Mouse (Mus musculus): ENCODE data around the gene 1700029H14Rik.

1700029H14Rik gene

DNA sequence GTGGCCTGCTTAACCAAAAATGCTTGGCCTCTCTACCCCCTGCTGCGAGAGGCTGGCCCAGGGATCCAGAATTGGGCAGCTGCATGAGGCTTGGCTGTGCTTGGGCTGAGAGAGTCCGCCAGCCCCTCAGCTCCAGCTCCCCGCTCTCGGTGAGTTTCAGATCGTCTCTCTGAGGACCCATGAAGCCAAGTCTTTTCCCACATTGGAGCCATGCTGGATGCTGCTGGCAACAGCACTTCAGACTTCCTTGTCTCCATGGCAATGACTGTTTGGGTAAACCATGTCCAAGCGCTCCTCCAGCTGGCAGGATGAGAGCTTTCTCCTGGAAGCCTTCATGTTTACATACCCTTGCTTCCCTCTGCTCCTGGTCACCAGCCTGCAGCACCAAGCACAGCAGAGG lies 23.4 kb downstream of the 1700029H14Rik start:
- Histone ChIP-seq H3K9me3 (ENCODE audit: low read length) (peaks cover 12% of the 10 kb centered on the region), H3K4me1 (replicated peaks; ENCODE audit: low read depth, low read length) (peaks cover 18% of the 10 kb centered on the region), H3K36me3 (ENCODE audit: insufficient read depth, low read length) (no peaks in the 10 kb centered on the region), H3K4me3 (replicated peaks; ENCODE audit: low read length) (no peak overlapping the region), H3K27me3 (ENCODE audit: insufficient read depth, low read length) (peaks cover 6% of the 10 kb centered on the region; the same call in 1 of the 2 replicates)
- no peak for TF ChIP-seq CTCF (conservative IDR thresholded peaks at IDR 0.05; ENCODE audit: low read length)
- TF ChIP-seq POU5F1 (IDR thresholded peaks at IDR 0.05; ENCODE audit: borderline replicate concordance, low read length), result no peak
- TF ChIP-seq NANOG (IDR thresholded peaks at IDR 0.05; ENCODE audit: borderline replicate concordance, low read length), result no peak

DNA sequence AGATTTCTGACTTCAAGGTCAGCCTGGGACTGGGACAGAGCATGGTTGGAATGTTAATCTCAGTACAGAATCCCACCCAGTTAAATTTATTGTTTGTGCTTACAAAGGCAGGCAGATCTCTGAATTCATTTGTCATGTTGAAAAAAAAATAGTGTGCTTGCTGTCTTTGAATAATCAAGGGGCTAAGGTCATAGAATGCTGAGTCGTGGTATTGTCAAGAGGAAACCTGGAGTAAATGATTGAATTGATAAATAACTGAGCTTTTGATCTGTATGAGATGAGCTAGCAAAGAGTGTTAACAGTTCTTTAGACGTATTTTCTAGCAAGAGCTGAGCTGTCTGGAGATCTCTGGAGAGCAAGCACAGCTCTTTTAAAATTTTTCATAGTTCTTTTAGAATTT lies 25.2 kb downstream of the 1700029H14Rik start:
- Histone ChIP-seq H3K4me1 (replicated peaks; ENCODE audit: low read depth, low read length) (peaks cover 17% of the 10 kb centered on the region), H3K36me3 (ENCODE audit: insufficient read depth, low read length) (no peaks in the 10 kb centered on the region)
- TF ChIP-seq NANOG (IDR thresholded peaks at IDR 0.05; ENCODE audit: borderline replicate concordance, low read length), result no peak
- no peak for TF ChIP-seq CTCF (conservative IDR thresholded peaks at IDR 0.05; ENCODE audit: low read length)

DNA sequence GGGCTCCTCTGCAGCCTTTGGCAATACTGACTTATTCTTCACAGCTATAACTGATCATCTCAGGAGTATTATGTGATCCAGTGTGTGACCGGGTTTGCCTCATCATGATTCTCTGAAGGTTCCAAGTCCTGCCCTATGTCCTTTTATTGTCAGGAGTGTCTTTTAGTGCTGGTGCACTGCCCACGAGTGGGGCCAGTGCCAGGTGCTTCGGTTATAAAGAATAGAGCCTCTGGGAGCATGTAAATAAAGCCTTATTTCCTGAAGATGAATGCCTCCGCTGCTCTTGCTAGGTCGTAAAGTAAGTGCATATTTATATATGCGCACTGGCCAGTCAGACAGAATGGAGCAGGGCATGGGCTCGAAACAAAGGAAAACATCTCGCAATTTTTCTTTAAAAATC lies 29.1 kb downstream of the 1700029H14Rik start:
- Histone ChIP-seq H3K36me3 (ENCODE audit: insufficient read depth, low read length) (no peaks in the 10 kb centered on the region), H3K4me3 (replicated peaks; ENCODE audit: low read length) (no peak overlapping the region), H3K9me3 (ENCODE audit: low read length) (peaks cover 12% of the 10 kb centered on the region), H3K4me1 (replicated peaks; ENCODE audit: low read depth, low read length) (no peaks in the 10 kb centered on the region), H3K27me3 (ENCODE audit: insufficient read depth, low read length) (peaks cover 11% of the 10 kb centered on the region; the same call in 1 of the 2 replicates)
- TF ChIP-seq NANOG (IDR thresholded peaks at IDR 0.05; ENCODE audit: borderline replicate concordance, low read length), result no peak
- no peak for TF ChIP-seq CTCF (conservative IDR thresholded peaks at IDR 0.05; ENCODE audit: low read length)
- no peak for TF ChIP-seq POU5F1 (IDR thresholded peaks at IDR 0.05; ENCODE audit: borderline replicate concordance, low read length)

More for the DNA sequence above, 25.2 kb downstream of the 1700029H14Rik start:
- Histone ChIP-seq H3K9me3 (ENCODE audit: low read length) (peaks cover 12% of the 10 kb centered on the region), H3K27me3 (ENCODE audit: insufficient read depth, low read length) (no peaks in the 10 kb centered on the region), H3K4me3 (replicated peaks; ENCODE audit: low read length) (no peak overlapping the region)

DNA sequence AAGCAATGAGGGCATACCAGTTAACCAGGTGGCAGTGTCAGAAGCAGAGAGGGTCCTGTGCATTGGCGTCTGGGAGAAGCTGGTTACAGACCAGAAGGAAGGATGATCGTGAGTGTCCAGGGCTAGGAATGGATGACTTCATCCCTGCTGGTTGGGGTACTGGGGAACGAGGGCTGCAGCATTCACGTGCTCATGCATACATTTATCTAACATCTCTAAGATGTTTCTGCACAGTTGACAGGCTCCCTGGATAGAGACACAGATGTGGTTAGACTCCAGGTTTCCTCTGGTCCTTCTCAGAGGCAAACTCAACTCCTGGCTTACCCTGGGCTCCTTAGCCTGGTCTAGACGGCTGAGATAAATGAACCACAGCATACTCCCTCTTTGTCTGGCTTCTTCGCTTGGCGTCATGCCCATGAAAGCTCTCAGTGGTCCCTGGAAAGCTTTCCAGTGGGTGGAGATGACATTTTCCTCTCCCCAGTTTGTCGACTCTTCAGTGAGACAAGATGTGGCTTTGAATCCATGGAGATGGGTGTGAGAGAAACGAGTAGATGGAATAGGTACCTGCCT lies 30.6 kb downstream of the 1700029H14Rik start:
- Histone ChIP-seq H3K36me3 (ENCODE audit: insufficient read depth, low read length) (no peaks in the 10 kb centered on the region), H3K27me3 (ENCODE audit: insufficient read depth, low read length) (peaks cover 11% of the 10 kb centered on the region; the same call in 1 of the 2 replicates), H3K4me3 (replicated peaks; ENCODE audit: low read length) (no peak overlapping the region), H3K4me1 (replicated peaks; ENCODE audit: low read depth, low read length) (no peaks in the 10 kb centered on the region), H3K9me3 (ENCODE audit: low read length) (peaks cover 13% of the 10 kb centered on the region)
- TF ChIP-seq CTCF (conservative IDR thresholded peaks at IDR 0.05; ENCODE audit: low read length) (no peak), NANOG (IDR thresholded peaks at IDR 0.05; ENCODE audit: borderline replicate concordance, low read length) (no peak), POU5F1 (IDR thresholded peaks at IDR 0.05; ENCODE audit: borderline replicate concordance, low read length) (no peak)

DNA sequence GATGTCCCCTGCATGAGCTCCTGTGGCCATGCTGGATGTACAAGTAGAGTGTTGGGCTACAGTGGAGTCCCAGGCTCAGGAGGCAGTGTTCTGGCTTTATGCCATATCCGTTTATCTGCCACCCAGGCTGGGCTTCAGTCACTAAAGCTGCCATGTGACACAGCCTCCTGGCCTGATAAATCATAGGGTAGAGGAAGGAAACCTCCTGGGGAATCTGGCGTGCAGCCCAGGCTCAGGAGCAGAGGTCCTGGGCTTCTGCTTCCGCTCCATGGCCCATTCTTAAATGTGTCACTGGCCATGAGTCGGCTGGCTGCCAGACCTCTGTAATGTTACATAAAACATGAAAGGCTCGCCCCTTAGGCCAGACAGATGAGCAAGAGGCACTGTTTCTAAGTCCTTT lies 31.3 kb downstream of the 1700029H14Rik start:
- no peaks in the 10 kb centered on the region for H3K4me1 ChIP-seq (replicated peaks; ENCODE audit: low read depth, low read length)
- no peak overlapping the region for H3K4me3 ChIP-seq (replicated peaks; ENCODE audit: low read length)
- H3K36me3 ChIP-seq (ENCODE audit: insufficient read depth, low read length), result no peaks in the 10 kb centered on the region
- TF ChIP-seq NANOG (IDR thresholded peaks at IDR 0.05; ENCODE audit: borderline replicate concordance, low read length), result no peak
- TF ChIP-seq POU5F1 (IDR thresholded peaks at IDR 0.05; ENCODE audit: borderline replicate concordance, low read length), result no peak
- no peak for TF ChIP-seq CTCF (conservative IDR thresholded peaks at IDR 0.05; ENCODE audit: low read length)
- peaks cover 11% of the 10 kb centered on the region; the same call in 1 of the 2 replicates for H3K27me3 ChIP-seq (ENCODE audit: insufficient read depth, low read length)
- peaks cover 9% of the 10 kb centered on the region for H3K9me3 ChIP-seq (ENCODE audit: low read length)

DNA sequence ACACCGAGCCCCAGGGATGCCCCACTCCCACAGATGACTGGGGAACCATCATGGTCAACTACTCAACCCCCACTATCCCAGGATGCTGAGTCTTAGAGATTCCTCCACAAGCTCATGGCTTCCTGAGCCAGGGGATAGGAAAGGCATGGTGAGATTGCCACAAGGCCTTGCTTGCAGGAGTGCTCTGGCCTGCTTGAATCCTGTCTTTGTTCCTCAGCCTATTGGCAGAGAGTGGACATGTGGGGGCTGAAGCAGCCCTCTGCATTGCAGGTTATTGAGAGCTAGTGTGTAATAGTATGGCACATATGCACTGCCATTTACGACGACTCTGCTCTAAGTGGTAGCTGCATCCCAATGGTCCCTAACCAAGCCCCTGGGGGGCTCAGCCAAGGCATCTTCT lies 31.9 kb downstream of the 1700029H14Rik start:
- H3K9me3 ChIP-seq (ENCODE audit: low read length), result peaks cover 6% of the 10 kb centered on the region

DNA sequence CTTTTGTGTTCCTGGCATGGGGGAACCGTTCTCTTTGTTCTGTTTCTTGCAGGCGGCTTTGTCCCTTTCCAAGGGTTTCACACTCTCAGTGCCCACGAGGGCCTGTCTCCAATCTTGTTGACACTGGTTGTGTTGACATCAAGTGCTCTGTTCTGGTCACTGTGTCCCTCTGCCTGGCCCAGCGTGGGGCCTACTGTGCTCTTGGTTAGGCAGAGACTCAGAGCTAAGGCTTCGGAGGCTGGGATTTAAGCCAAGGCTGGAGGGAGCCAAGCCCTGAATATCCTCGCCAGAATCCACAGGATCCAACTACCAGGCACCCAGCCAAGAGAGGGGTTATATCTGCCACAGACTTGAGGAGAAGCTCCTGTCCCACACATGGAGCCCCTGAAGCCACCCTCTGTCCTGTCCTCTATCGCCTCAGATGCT lies 32.4 kb downstream of the 1700029H14Rik start:
- H3K36me3 ChIP-seq (ENCODE audit: insufficient read depth, low read length), result no peaks in the 10 kb centered on the region
- peaks cover 6% of the 10 kb centered on the region for H3K9me3 ChIP-seq (ENCODE audit: low read length)
- peaks cover 11% of the 10 kb centered on the region; the same call in 1 of the 2 replicates for H3K27me3 ChIP-seq (ENCODE audit: insufficient read depth, low read length)
- TF ChIP-seq NANOG (IDR thresholded peaks at IDR 0.05; ENCODE audit: borderline replicate concordance, low read length) (no peak), POU5F1 (IDR thresholded peaks at IDR 0.05; ENCODE audit: borderline replicate concordance, low read length) (no peak), CTCF (conservative IDR thresholded peaks at IDR 0.05; ENCODE audit: low read length) (no peak)
- H3K4me3 ChIP-seq (replicated peaks; ENCODE audit: low read length), result no peak overlapping the region
- H3K4me1 ChIP-seq (replicated peaks; ENCODE audit: low read depth, low read length), result no peaks in the 10 kb centered on the region

More for the DNA sequence above, 31.9 kb downstream of the 1700029H14Rik start:
- Histone ChIP-seq H3K27me3 (ENCODE audit: insufficient read depth, low read length) (peaks cover 11% of the 10 kb centered on the region; the same call in 1 of the 2 replicates), H3K36me3 (ENCODE audit: insufficient read depth, low read length) (no peaks in the 10 kb centered on the region), H3K4me1 (replicated peaks; ENCODE audit: low read depth, low read length) (no peaks in the 10 kb centered on the region), H3K4me3 (replicated peaks; ENCODE audit: low read length) (no peak overlapping the region)
- TF ChIP-seq NANOG (IDR thresholded peaks at IDR 0.05; ENCODE audit: borderline replicate concordance, low read length), result no peak
- TF ChIP-seq POU5F1 (IDR thresholded peaks at IDR 0.05; ENCODE audit: borderline replicate concordance, low read length), result no peak
- no peak for TF ChIP-seq CTCF (conservative IDR thresholded peaks at IDR 0.05; ENCODE audit: low read length)

DNA sequence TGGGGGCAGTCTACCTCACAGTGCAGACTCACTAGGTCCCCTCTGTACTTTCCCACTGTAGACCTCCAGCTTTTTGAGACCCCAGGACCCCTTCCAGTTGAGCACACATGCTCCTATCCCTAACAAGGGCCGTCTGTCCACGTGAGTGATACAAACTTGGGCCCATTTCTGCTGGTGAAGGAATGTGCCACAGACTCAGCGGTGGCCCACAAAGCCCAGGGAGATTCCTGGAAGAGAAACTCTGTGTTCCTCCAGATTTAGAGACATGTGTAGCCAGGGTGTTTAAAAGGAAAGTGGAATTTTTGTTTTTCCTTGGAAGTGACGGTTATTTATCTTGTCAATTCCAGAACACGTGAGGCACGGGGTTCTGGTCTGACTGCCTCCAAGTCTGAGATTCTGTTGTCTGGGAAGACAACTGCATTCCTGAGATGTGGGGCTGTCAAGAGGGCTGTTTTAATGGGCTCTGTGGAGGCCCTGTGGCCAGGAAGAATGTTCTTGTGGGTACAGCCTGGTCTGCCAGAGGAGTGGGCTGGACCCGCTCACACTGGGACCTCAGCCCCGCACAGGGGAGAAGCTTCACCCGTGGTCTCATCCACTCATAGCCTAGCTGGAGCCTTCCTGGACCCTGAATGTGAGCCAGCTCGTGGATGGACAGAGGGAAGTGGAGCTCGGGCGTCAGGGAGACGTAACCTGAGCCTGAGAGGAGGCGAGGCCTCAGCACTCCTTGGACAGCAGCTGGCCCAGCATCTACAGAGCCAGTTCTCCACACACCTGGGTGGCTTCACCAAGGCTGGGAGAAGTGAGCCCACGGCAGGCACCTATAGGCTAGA lies 33.0 kb downstream of the 1700029H14Rik start:
- TF ChIP-seq NANOG (IDR thresholded peaks at IDR 0.05; ENCODE audit: borderline replicate concordance, low read length), result no peak
- TF ChIP-seq POU5F1 (IDR thresholded peaks at IDR 0.05; ENCODE audit: borderline replicate concordance, low read length), result no peak
- no peak for TF ChIP-seq CTCF (conservative IDR thresholded peaks at IDR 0.05; ENCODE audit: low read length)
- H3K4me3 ChIP-seq (replicated peaks; ENCODE audit: low read length), result no peak overlapping the region
- H3K9me3 ChIP-seq (ENCODE audit: low read length), result peaks cover 6% of the 10 kb centered on the region
- peaks cover 11% of the 10 kb centered on the region; the same call in 1 of the 2 replicates for H3K27me3 ChIP-seq (ENCODE audit: insufficient read depth, low read length)
- H3K36me3 ChIP-seq (ENCODE audit: insufficient read depth, low read length), result no peaks in the 10 kb centered on the region
- H3K4me1 ChIP-seq (replicated peaks; ENCODE audit: low read depth, low read length), result no peaks in the 10 kb centered on the region

Data from E14TG2a.4 (cell line).